Mouse (Mus musculus) retina, postnatal 1 day (tissue): ENCODE measurements at regions not wholly inside any gene's neighbourhood (a gene's known extent, or its start where the extent isn't known, plus 50 kb on each side); places are given as distances from the start of the nearest gene placed in this dataset.

Experiments used
- DNase-seq: peaks from one replicate; pipeline ENCODE4 v3.0.0-alpha.2; 2012

DNA sequence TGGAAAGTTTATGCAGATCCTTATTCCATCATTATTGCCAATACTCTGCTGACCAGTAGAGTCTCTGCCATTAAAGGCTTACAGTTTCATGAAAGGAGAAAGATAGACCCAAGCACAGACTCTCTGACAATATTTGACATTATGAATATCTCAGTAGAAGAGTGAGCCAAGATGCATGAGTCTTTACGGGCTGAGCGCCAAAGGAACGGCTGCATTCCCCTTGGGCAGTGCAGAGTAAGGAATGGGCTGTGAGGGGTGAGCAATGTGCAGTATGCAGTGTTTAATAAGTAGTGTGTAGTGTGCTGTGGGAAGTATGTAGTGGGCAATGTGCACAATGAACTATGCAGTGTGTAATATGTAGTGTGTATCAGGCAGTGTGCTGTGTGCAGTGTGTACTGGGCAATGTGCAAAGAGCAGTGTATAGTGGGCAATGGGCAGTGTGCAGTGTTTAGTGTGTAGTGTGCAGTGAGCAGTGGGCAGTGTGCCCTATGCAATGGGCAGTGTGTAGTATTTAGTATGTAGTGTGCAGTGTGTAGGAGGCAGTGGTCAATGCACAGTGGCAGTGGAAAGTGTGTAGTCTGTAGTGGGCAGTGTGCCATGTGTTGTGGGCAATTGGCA, 671.8 kb downstream of the 5730522E02Rik start:
- DNase-seq, result no peak

DNA sequence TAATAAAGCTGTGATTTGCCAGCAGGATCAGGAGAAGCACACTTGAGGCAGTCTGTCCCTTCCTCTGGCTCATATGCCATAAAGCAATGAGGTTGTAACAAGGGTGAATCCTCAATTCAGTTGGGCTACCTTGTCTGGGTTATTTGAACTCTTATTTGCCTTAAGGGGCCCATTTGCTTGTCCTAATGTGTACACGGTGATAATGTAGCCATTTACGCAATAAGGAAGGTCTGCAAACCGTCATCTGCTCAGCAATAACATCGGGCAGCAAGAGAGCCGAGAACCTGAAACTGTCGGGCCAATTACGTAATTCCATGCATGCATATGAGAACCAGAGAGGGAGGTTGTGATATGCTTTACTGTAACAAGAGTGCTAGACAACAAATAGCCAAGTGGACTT, 674.5 kb downstream of the 5730522E02Rik start:
- DNase-seq, result no peak

DNA sequence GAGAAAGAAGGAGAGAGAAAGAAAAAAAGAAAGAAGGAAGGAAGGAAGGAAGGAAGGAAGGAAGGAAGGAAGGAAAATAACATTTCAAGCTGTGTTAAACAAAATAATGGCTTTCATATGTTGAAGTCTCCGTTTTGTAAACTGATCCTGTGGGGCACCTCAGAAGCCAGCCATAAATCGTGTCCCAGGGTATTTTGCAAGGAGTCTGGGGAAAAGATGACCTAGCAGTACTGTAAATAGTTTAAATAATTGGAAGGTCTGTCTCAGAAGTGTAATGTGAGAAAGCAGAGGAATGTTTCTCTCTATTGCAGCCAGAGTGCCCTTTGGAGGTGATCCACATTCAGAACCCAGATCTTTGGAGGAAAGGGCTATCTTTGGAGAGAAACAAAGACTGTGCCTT, 677.5 kb downstream of the 5730522E02Rik start:
- DNase-seq, result no peak

DNA sequence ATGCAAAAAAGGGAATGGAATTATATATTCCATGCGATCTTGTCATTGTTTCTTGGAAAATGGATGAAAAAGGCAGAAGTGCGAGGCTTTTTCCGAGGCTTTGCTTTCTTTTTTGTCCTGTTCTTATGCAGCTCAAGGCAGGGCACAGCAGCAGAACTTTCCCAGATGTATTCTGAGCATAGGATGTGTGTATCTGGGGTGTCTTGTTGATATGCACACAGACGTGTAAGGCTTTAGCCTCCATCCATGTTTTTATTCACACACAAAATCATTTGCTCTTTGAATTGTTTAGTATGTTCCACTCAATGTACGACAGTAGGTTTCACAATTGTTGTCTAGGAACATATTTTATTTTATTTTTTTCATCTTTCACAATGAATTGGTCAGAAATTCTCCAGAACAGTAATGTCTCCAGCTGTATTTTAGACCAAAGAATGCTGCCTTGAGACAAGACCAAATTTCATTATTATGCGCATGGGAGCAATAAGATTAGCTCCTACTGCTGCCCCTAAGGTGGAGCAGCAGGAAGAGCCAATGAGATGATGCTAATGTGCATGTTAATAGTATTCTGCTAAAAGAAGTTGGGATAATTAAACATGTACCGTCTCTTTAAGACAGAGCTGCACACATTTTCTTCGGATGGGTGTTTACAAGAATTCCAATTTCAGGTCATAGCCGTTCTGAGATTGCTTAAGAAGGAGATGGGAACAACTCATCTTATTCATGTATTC, 678.7 kb downstream of the 5730522E02Rik start:
- DNase-seq, result no peak

DNA sequence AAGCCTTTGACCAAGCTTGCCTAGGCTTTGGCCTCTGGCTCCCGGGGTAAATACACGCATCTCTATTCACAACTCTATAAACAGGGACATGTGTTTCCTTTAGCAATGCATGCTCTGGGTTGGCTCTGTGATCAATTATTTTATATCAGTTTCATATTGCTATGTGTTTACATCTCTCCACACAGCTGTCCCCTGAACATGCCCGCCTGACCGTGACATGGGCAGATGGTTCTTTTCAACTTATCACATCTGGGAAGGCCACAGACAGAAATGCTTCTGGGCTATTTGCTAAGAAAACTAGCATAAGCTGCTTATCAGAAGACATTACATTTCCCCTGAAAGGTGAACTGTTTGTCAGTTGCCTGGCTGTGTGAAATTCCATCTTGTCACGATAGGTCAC, 682.5 kb downstream of the 5730522E02Rik start:
- DNase-seq, result peak; percentile 48

DNA sequence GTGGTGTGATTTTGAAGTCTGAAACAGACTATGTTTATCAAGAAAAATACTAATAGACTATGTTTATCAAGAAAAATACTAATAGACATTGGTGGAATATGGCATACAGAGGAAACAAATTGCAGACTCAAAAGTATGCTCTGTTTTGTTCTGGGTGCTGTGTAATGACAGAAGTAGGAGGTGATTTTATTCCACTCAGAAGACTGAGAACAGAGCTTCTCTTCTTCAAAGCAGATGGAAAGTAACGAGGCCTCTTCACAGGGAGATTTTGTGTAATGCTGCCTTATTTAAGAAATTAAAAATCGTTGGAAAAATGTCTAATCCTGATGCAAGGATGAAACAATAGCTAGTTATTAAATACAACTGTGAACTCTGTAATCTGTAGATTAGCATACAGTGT, 691.7 kb downstream of the 5730522E02Rik start:
- DNase-seq, result no peak

DNA sequence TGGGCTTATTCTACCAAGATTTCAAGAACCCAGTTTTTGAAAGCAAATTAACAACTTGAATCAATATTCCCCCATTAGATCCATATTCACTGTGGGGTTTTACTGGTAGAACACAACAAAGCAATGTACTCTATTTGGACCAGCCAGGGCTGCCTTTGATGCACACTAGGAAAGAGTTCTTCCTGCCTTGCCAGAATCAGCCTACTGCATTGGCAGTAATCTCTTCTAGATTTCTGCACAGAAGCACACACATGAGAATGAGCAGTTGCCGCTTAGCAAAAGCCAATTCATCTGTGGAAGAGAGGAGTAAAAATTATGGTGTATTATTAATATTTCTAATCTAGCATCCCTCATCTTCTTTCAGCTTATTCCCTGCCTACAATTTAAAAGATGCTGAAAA, 692.4 kb downstream of the 5730522E02Rik start:
- no peak for DNase-seq

DNA sequence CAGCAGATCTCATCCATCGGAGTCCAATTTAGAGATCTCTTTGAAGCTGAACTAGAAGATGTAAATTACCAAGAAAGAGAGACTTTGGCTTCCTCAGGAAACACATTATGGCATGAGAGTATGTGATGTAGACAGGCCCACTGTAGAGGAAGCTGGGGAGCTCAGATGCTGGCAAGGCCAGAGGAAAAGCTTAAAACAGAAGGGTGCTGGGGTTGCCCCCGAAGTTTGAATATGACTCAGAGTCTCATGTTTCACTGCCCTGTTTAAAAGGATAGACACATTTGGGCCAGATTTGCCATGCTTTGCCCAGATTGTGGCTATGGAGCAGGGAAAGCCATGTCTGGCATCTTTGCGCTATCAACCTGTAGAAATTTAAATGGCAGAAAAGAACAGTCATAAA, 705.1 kb downstream of the 5730522E02Rik start:
- DNase-seq, result no peak

DNA sequence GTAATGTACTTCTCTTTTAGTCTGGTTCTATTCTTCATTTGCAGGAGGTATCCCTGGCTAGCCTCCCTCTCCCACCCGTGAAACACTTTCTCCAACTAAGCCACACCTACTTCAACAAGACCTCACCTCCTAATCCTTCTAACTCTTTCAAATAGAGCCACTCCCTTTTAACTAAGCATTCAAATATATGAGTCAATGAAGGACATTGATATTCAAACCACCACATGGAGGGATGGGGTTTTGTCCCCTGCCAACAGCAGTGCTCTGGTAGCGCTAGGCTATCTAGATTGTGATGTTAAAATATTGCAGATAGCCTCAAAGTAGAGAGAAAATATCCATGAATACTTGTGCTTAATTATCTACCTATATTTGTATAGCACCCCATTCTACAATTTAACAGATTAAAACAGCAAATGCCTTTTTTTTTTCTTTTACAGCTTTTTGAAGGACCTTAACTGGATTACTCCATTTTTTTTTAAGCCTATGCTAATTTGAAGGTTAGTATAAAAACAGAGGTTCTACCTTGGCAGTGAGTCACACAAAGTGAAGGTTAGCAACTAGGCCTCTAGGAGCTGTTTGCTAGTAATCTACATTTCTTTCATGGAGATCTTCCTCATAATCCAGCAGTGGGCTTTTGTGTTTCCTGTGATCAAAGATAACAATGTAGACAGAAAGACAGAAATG, 736.7 kb downstream of the 5730522E02Rik start:
- DNase-seq, result no peak

DNA sequence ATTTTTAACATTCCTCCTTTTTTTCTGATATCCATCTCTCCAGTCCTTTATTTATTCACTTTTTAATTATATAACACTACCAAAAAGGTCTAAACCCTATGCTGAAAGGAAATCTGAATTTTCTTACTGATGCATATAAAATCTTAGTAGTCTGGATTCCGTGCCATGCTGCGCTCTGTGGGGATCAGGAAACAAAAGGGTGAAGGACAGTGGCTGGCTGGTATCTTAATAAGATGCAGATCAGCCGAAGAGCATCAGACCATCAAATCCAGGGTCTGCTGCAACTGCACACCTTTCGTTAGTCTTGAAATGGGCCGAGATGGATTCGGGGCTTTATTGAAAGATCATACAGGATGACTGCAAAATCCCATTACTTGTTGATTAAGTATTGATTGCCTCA, 740.7 kb downstream of the 5730522E02Rik start:
- DNase-seq, result no peak

DNA sequence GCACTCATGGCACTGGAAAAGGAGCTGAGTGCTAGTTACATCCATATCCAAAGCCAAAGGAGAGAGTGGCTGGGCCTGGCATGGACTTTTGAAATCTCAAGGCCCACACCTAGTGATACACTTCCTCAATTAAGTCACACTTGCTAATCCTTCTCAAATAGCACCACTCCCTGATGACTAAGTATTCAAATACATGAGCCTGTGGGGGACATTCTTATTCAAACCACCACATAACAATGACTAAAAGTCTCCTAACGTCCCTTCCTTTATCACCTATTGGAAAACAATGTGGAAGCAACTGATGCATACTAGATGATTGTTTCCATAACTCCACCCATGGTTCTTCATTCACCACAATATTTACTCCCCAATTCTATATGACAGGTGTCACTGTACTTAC, 773.4 kb downstream of the 5730522E02Rik start:
- DNase-seq, result no peak

DNA sequence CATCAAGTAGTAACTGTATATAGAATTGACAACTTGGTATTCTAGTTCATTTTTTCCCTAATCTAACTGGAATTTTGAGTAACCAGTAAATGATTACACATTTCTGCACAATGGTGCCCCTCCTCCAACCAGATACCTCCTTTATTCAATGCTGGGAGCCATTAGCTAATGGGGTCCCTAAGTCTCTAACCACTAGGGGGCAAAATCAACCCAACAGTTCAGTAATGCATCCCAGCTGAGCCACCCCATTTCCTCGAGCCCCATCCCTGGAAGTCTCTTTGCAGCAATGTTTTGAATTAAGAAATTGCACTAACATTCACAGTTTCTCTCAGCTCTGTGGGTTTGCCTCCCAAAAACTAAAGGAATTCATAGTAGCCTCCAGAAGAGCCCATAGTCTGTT, 774.9 kb downstream of the 5730522E02Rik start:
- peak; percentile 10 for DNase-seq

DNA sequence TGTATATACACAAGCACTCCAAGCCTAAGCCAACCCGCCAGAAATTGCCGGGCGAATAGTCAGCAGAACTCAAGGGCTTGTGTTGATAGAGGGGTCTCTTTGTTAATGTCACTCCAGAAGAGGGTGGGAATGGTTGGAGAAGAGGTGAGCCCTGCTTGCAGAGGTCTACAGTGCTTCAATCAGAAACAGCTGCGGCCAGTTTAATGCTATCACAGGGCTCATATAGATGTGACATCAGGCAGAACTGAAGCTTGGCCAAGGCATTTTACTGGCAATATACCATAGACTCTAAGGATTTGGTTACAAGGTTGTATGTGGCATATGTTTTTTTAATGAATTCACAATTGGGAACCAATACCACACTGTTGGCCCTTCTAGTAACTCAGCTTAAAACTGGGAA, 787.4 kb downstream of the 5730522E02Rik start:
- DNase-seq, result no peak

DNA sequence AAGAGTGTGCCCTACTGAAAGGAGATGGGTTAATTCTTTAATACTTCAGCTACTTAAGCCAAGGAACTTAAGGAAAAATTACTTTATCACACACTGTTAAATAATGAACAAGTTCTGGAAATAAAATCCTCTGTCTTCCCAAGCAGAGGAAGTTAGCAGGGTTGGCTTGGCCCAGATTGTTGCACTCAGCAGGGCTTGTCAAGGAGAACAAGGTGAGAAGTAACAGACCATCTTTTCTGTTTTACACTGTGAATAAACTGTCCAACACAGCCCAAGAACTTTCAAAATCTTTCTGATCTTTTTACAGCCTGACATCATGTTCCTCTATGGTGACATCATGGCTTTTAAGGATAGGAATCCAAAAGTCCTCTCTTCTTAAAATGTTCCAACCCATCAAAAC, 789.1 kb downstream of the 5730522E02Rik start:
- DNase-seq, result no peak

DNA sequence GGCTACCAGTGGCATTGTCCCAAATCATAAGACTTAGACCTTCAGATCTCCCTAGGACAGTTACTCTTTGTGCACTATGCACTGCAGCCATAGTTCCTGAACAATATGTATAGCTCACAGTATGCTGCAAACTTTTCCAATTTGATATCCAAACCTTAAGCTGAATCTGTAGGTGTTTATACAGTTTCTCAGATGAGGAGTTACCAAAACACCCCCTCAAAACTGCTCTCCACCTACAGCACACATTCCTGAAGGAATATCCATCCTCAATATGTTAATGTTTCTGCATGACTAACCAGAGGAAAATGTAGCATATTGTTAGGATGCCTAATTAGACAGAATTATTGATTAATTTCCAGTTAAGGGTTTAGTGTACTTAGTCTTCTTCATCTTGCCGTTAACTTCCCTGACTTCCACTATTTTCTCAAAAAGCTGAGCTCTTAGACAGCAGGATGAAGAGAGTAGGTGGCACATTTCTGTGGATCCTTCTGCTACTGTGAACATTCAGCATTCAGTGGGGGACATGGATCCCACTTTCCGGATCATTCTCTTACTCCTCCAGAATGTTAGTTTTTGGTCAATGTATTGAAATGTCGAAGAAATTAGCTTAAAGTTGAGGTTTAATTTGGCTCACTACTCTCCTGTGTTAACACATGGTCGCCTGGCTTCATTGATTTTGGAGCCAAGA, 800.0 kb downstream of the 5730522E02Rik start:
- no peak for DNase-seq

DNA sequence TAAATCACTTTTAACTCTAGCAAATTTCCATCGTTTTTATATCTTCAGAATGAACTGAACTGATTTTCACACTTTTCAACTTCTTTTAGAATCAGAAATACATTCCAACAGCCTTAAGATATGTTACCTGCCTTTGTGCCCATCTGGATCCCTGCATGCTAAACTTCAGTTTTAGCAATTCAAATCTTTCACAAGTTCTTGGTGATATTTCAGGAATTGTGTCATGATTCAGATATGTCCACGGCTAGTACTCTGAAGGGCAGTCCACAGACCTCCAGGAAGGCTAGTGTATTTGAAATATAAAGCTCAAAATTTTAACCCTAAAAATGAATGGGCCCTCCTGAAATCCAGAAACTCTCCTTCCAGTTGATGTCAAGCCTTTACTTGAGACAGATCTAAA, 818.9 kb downstream of the 5730522E02Rik start:
- DNase-seq, result no peak

DNA sequence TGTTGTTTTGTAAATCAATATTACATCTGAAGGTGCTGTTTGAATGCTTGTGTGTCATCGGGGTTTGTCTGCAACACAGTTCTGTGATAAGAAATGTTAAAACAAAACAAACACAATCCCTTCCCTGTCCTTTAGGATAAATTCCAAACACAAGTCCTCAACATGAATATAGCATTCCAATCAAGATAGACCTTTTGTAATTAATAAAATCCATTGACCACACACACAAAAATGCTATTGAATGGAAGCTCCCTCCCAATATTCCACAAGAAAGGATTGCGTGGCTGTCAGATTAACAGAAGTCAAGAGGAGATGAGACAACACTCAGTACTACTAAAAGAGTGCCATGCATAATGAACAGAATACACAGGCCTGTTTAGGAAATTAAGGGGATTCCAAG, 843.5 kb downstream of the 5730522E02Rik start:
- no peak for DNase-seq

DNA sequence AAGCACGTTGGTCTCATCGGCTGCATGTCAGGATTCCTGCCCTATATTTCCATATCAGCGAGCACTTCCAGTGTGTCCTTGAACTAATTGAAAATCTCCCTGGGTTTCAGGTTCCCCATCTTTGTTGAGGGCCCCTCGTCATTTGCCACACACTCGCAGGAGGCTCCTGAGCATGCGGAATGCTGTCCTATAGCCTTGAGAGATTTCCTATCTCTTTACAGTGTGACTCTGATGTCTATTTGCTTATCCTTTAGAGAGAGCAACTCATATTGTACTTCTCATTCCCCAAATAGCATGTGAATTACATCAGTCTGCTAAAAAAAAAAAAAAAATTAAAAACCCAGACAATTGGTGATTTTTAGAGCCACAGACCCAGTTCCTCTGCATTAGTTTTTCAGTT, 845.1 kb downstream of the 5730522E02Rik start:
- peak; percentile 16 for DNase-seq

DNA sequence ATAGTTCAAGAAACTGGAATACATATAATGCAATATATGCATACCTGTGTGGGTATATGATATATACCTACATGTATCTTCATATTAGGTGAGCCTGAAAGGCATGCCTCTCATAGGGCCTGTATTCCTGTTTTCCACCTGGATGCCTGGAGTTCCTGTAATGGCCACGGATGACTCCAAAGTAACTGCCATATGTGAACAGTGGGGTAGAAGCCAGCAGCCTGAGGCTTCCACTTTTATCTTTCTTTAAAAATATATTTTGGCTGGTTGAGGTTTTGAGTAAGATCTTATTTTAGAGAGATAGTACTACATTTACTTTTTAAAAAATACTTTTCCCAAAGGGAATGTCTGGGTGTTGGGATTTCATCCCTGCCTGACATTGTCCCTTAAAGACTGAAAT, 850.8 kb downstream of the 5730522E02Rik start:
- DNase-seq, result no peak

DNA sequence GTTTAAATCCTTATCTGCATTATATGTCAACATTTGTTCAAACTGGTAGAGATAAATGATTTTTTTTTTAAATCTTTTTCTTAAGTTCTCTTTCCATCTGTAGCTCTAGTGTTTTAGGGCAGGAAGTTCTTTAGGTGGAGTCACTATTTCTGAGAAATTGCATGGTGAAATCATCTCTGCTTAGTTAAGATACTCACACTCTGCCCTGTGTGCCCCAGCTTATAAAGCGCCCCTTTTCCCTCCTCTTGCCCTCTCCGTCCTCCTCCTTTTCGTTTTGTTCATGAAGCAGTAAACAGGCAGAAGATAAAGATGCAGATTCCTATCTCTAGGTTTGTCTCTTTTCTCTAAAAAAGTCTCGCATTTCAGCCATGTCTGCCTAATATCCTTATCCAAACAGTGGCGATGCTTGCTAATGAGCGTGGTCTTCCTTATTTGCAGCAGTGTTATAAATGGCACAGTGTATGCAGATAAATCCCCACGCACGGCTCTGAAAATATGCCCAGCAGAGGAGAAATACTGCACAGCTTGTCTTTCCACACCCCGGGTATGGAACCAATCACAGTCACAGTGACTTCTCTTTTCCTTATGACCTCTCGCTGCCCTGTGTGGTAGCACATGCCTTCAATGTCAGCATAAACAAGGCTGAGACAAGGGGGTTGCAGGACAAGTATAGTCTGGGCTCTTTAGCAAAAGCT, 852.7 kb downstream of the 5730522E02Rik start:
- DNase-seq, result peak; percentile 42

DNA sequence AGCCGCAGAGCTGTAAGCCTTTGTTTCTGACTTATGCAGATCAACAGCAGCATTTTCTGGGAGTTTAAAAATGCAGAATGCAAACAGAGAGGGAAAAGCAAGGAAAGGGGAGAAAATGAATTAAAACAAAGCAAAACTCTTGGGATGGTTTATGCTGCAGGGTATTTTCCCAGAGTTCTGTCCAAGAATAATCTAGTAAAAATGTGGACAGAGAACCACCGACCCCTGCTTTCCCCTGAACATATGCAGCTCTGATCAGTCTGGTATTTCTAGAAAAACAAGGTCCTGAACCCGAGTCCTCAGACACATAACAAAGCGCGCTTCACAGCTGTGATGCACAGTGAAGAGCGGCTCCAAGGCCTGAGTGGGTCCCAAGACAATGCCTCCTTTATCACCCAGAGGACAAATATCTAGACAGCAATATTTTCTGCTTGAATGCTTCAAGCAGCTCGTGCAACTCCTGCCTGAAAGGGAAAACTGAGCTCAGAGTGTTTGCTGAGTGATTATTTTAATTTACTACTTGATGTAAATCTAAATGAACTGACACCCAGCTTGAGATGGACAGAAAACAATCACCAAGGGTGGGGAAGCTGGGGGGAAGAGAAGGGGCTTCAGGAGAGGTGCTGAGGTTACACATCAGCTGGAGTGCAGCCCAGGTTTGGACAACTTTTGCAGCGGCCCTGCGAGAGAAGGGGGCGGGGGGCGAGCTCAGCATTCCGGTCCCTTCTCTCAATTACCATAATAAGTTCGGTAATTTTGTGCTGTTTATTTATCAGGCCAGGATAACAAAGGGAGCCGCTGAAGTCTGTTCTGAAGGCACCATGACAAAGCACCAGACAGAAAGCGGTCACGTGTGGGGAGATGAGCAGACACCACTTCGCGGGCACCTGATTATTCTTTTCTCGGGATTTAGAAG, 853.6 kb downstream of the 5730522E02Rik start:
- DNase-seq, result peak; percentile 96

DNA sequence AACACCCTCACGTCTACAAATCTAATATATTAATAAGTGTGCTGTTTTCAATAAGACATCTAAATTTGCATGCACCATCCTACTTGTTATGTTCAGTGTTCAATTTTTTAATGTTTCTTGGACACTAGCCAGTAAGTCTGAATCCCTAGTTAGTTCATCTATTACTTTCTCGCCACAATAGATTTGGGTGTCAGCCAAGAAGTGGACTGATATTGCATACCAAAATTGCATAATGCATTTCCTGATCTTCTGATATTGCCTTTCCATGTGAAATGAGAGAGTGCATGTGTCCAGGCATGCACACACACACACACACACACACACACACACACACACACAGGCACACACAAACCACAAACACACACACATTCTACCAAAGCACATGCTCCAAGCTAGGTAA, 874.9 kb downstream of the 5730522E02Rik start:
- no peak for DNase-seq
